Mouse (Mus musculus): ENCODE measurements around the gene Lpar6. TPM values are rescaled to one million over a fixed set of nuclear protein-coding genes. Genes with fewer than 3 reads are reported as not detected.

Gene Lpar6
- polyA plus RNA-seq (2015; fragmentation: Nextera tagmentation; extraction: Ambion mirVana), result 6.8 and 7.0 TPM in 2 replicates

DNA sequence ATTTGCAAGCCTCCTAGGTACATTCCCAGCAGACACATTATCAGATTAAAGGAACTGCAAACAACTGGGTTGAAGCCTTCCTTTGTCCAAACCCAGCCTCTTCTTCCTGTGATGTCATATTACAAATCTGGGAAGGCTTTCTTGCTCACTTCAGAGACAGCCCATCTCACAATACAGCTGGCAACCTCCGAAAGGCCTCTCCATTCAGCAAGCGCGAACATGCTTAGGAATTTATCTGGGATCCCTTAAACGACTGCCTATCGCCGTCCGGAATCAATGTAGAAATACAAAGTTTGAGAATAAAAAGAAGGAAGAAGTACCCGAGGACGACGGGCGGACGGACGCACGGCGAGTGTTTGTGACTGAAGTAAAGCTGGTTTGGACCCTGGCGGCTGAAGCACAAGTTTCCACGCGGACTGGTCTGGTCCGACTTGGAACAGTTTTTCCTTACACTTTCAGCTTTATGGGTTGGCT is at the start of gene Lpar6:
TSS of gene Lpar6 (plus strand) at position 48 of the 474 bp plus-strand sequence.
- ATAC-seq (ENCODE audit: low FRiP score), result peak; percentile 82
- Histone ChIP-seq H3K9me3 (no peaks in the 10 kb centered on the region), H3K4me2 (peak within 1 kb of the TSS; percentile 56), H3K4me3 (peak within 1 kb of the TSS; percentile 50), H3K27me3 (no peaks in the 10 kb centered on the region), H3K27ac (peak within 1 kb of the TSS; percentile 90), H3K36me3 (no peaks in the 10 kb centered on the region), H3K9ac (peak within 1 kb of the TSS; percentile 62), H3K4me1 (replicated peaks) (peaks cover 19% of the 10 kb centered on the region)
- under 1% methylated on average over 19 of the region's 19 CpGs for WGBS

- Histone ChIP-seq H3K9me3 (no peaks in the 10 kb centered on the region), H3K4me1 (replicated peaks) (no peaks in the 10 kb centered on the region), H3K27me3 (no peaks in the 10 kb centered on the region), H3K9ac (no peak overlapping the region), H3K27ac (no peak overlapping the region), H3K4me2 (no peak overlapping the region), H3K36me3 (peaks cover 36% of the 10 kb centered on the region), H3K4me3 (no peak overlapping the region)
- no peak for ATAC-seq (ENCODE audit: low FRiP score)
- WGBS, result 71% methylated on average over 5 of the region's 5 CpGs
Measured at GRCm38 (mm10) chr14:73199058-73199457, 38.6 kb upstream of the Lpar6 start.

- no peak for ATAC-seq (ENCODE audit: low FRiP score)
- H3K9ac ChIP-seq, result no peak overlapping the region
- H3K9me3 ChIP-seq, result no peaks in the 10 kb centered on the region
- no peak overlapping the region for H3K4me2 ChIP-seq
- 74% methylated on average over 3 of the region's 3 CpGs for WGBS
- no peak overlapping the region for H3K4me3 ChIP-seq
- no peaks in the 10 kb centered on the region for H3K27me3 ChIP-seq
- H3K27ac ChIP-seq, result no peak overlapping the region
- H3K4me1 ChIP-seq (replicated peaks), result no peaks in the 10 kb centered on the region
- peaks cover 27% of the 10 kb centered on the region for H3K36me3 ChIP-seq
Measured at GRCm38 (mm10) chr14:73201447-73201846, 36.2 kb upstream of the Lpar6 start.

GRCm38 (mm10) chr14:73204016-73204415 is 33.7 kb upstream of the Lpar6 start:
- Histone ChIP-seq H3K27me3 (no peaks in the 10 kb centered on the region), H3K4me1 (replicated peaks) (no peaks in the 10 kb centered on the region), H3K4me2 (no peak overlapping the region), H3K27ac (no peak overlapping the region), H3K36me3 (peaks cover 6% of the 10 kb centered on the region; the same call in 1 of the 2 replicates), H3K9ac (no peak overlapping the region), H3K4me3 (no peak overlapping the region), H3K9me3 (no peaks in the 10 kb centered on the region)
- ATAC-seq (ENCODE audit: low FRiP score), result no peak
- 74% methylated on average over 3 of the region's 3 CpGs for WGBS

GRCm38 (mm10) chr14:73209262-73209661 is 28.4 kb upstream of the Lpar6 start:
- no peak for ATAC-seq (ENCODE audit: low FRiP score)
- Histone ChIP-seq H3K9me3 (no peaks in the 10 kb centered on the region), H3K4me2 (no peak overlapping the region), H3K4me1 (replicated peaks) (no peaks in the 10 kb centered on the region), H3K4me3 (no peak overlapping the region), H3K9ac (no peak overlapping the region), H3K27ac (no peak overlapping the region), H3K27me3 (no peaks in the 10 kb centered on the region), H3K36me3 (peaks cover 18% of the 10 kb centered on the region)

DNA sequence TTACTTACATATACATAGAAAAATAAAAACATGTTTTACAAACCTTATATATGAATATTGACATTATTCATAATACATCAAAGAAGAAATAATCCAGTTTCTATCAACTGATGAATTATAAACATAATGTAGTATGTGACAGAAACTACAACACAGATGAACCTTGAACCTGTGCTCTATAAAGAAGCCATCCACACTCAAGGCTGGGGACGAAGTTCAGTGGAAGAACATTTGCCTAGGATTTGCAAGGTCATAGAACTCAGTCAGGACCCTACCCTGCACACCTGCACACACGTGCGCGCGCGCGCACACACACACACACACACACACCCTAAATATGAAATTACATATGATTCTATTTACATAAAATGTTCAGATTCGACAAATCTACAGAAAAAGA is 27.5 kb upstream of the Lpar6 start:
- H3K4me2 ChIP-seq, result no peak overlapping the region
- H3K4me3 ChIP-seq, result no peak overlapping the region
- H3K9ac ChIP-seq, result no peak overlapping the region
- no peak for ATAC-seq (ENCODE audit: low FRiP score)
- WGBS, result 95% methylated on average over 8 of the region's 8 CpGs
- H3K36me3 ChIP-seq, result peaks cover 22% of the 10 kb centered on the region
- H3K27ac ChIP-seq, result no peak overlapping the region
- no peaks in the 10 kb centered on the region for H3K27me3 ChIP-seq
- H3K9me3 ChIP-seq, result no peaks in the 10 kb centered on the region
- no peaks in the 10 kb centered on the region for H3K4me1 ChIP-seq (replicated peaks)

- Histone ChIP-seq H3K4me1 (replicated peaks) (no peaks in the 10 kb centered on the region), H3K4me2 (no peak overlapping the region), H3K36me3 (peaks cover 35% of the 10 kb centered on the region), H3K27ac (no peak overlapping the region), H3K27me3 (no peaks in the 10 kb centered on the region), H3K4me3 (no peak overlapping the region), H3K9ac (no peak overlapping the region), H3K9me3 (no peaks in the 10 kb centered on the region)
- 94% methylated on average over 5 of the region's 5 CpGs for WGBS
- ATAC-seq (ENCODE audit: low FRiP score), result no peak
Measured at GRCm38 (mm10) chr14:73211477-73211876, 26.2 kb upstream of the Lpar6 start.

DNA sequence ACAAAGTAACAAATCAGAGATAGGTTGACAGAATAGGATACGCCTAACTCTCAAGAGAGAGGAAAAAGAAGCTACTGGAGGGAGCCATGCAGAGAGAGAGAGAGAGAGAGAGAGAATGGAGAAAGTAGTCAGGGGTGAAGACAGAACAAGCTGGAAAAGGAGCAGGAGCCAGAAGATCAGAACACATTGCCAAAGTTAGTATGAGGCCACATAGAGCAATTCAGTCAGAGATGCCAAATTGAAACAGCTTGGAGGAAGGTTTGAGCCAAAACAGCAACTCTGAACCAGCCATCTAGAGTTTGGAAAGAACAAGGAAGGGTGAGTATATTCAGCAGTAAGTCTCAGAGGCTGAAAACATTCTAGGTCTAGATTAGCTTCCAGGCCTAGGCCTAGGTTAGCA is 20.6 kb upstream of the Lpar6 start:
- no peak overlapping the region for H3K4me3 ChIP-seq
- H3K9ac ChIP-seq, result no peak overlapping the region
- H3K4me1 ChIP-seq (replicated peaks), result no peaks in the 10 kb centered on the region
- H3K36me3 ChIP-seq, result peaks cover 28% of the 10 kb centered on the region
- WGBS, result 87% methylated on average over 1 of the region's 1 CpGs
- no peak overlapping the region for H3K4me2 ChIP-seq
- ATAC-seq (ENCODE audit: low FRiP score), result no peak
- no peaks in the 10 kb centered on the region for H3K27me3 ChIP-seq
- H3K9me3 ChIP-seq, result no peaks in the 10 kb centered on the region
- H3K27ac ChIP-seq, result no peak overlapping the region

DNA sequence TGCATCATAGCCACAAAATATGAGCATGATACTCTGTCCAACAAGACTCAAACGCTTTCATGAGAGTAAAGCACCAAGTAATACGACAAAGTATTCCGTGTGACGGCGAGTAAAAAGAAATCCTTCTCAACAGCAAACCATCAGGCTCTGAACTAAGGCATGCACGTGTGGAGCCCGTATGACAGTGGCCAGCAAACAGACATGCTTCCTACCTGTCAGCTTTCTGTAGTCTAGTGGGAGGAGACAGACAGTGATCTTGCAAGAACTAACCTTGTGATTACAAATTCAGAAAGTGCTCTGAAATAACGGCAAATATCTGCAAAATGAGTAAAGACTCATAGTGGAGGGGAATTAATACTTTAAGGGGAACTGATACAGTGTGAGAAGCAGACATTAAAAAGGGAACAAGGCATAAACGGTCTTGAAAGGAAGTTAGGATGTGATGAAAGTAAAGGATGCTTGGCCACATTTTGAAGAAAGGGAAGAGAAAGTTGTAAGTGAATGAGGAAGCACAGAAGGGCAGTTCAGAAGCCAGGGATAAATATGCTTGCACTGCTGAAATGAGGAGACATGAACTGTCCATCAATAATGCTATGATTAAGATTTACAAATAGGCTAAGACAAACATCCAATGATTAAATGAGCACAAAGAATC is 15.3 kb upstream of the Lpar6 start:
- H3K4me3 ChIP-seq, result no peak overlapping the region
- H3K9me3 ChIP-seq, result no peaks in the 10 kb centered on the region
- H3K4me1 ChIP-seq (replicated peaks), result peaks cover 4% of the 10 kb centered on the region; the same call in 1 of the 2 replicates
- H3K9ac ChIP-seq, result no peak overlapping the region
- 93% methylated on average over 9 of the region's 9 CpGs for WGBS
- H3K4me2 ChIP-seq, result no peak overlapping the region
- ATAC-seq (ENCODE audit: low FRiP score), result no peak
- H3K36me3 ChIP-seq, result 0 out of 2 replicates have a peak, but pooled peaks cover 4% of the 10 kb centered on the region
- no peak overlapping the region for H3K27ac ChIP-seq
- no peaks in the 10 kb centered on the region for H3K27me3 ChIP-seq

GRCm38 (mm10) chr14:73226346-73226745 is 11.3 kb upstream of the Lpar6 start:
- no peak for ATAC-seq (ENCODE audit: low FRiP score)
- H3K27ac ChIP-seq, result 0 out of 2 replicates have a peak overlapping the region, but pooled peaks have one; percentile 30

GRCm38 (mm10) chr14:73226849-73227248 is 10.8 kb upstream of the Lpar6 start:
- no peak for ATAC-seq (ENCODE audit: low FRiP score)
- no peak overlapping the region for H3K4me2 ChIP-seq
- H3K4me1 ChIP-seq (replicated peaks), result peaks cover 12% of the 10 kb centered on the region
- no peak overlapping the region for H3K4me3 ChIP-seq
- H3K36me3 ChIP-seq, result peaks cover 6% of the 10 kb centered on the region; the same call in 1 of the 2 replicates
- H3K27me3 ChIP-seq, result no peaks in the 10 kb centered on the region
- no peak overlapping the region for H3K9ac ChIP-seq
- no peaks in the 10 kb centered on the region for H3K9me3 ChIP-seq
- H3K27ac ChIP-seq, result no peak overlapping the region
- WGBS, result 48% methylated on average over 1 of the region's 1 CpGs

More at GRCm38 (mm10) chr14:73226346-73226745, 11.3 kb upstream of the Lpar6 start:
- H3K4me2 ChIP-seq, result no peak overlapping the region
- peaks cover 6% of the 10 kb centered on the region; the same call in 1 of the 2 replicates for H3K36me3 ChIP-seq
- H3K9me3 ChIP-seq, result no peaks in the 10 kb centered on the region
- no peak overlapping the region for H3K9ac ChIP-seq
- WGBS, result 62% methylated on average over 3 of the region's 3 CpGs
- no peaks in the 10 kb centered on the region for H3K27me3 ChIP-seq
- peaks cover 7% of the 10 kb centered on the region for H3K4me1 ChIP-seq (replicated peaks)
- no peak overlapping the region for H3K4me3 ChIP-seq

GRCm38 (mm10) chr14:73231286-73231982 is 6.3 kb upstream of the Lpar6 start:
- no peaks in the 10 kb centered on the region for H3K27me3 ChIP-seq
- H3K4me1 ChIP-seq (replicated peaks), result peaks cover 18% of the 10 kb centered on the region
- H3K4me2 ChIP-seq, result no peak overlapping the region
- H3K27ac ChIP-seq, result 0 out of 2 replicates have a peak overlapping the region, but pooled peaks have one; percentile 3
- peaks cover 2% of the 10 kb centered on the region; the same call in 1 of the 2 replicates for H3K36me3 ChIP-seq
- no peak overlapping the region for H3K9ac ChIP-seq
- no peak overlapping the region for H3K4me3 ChIP-seq
- no peak for ATAC-seq (ENCODE audit: low FRiP score)
- WGBS, result 26% methylated on average over 5 of the region's 5 CpGs
- H3K9me3 ChIP-seq, result no peaks in the 10 kb centered on the region

All from hindbrain, embryonic 13.5 days (tissue).